Mouse (Mus musculus) intestine, embryonic 14.5 days (tissue): ENCODE results near the gene Arfgef3. TPM values are rescaled to one million over a fixed set of nuclear protein-coding genes. Genes with fewer than 3 reads are reported as not detected.

Experiments
- ATAC-seq: fragments of 200-750 bp; cut with Nextera tagmentation; replicated peaks from 2 replicates; pipeline ENCODE4 v1.8.0; 2017; ENCODE audit warnings: low read depth, moderate number of reproducible peaks, moderate TSS enrichment, moderate library complexity; ENCODE audit not compliant: low FRiP score, low TSS enrichment
- DNase-seq: peaks from one replicate; pipeline ENCODE4 v3.0.0-alpha.2; 2018; ENCODE audit warnings: low spot score
- H3K27ac ChIP-seq: fragments of 300-500 bp; sonication (generic); 2 replicates; pipeline ENCODE4 v1.5.1; 2014; ENCODE audit warnings: low read depth, mild to moderate bottlenecking, control low read depth
- H3K27me3 ChIP-seq: fragments of 300-500 bp; sonication (generic); replicated peaks from 2 replicates; pipeline ENCODE4 v1.6.1; 2014; ENCODE audit warnings: low read length, control low read depth; ENCODE audit not compliant: control insufficient read depth, insufficient read depth
- H3K36me3 ChIP-seq: fragments of 300-500 bp; sonication (generic); 2 replicates; pipeline ENCODE4 v1.6.1; 2014; ENCODE audit warnings: low read length, control low read depth; ENCODE audit not compliant: control insufficient read depth, insufficient read depth
- H3K4me1 ChIP-seq: fragments of 300-500 bp; sonication (generic); replicated peaks from 2 replicates; pipeline ENCODE4 v1.6.1; 2014; ENCODE audit warnings: low read length, control low read depth, mixed read lengths; ENCODE audit not compliant: control insufficient read depth, insufficient read depth
- H3K4me2 ChIP-seq: fragments of 300-500 bp; sonication (generic); 2 replicates; pipeline ENCODE4 v1.6.1; 2014; ENCODE audit warnings: low read length
- H3K4me3 ChIP-seq: fragments of 300-500 bp; sonication (generic); 2 replicates; pipeline ENCODE4 v1.5.1; 2014; ENCODE audit warnings: low read depth, low read length, control low read depth, mixed read lengths
- H3K9ac ChIP-seq: fragments of 300-500 bp; sonication (generic); 2 replicates; pipeline ENCODE4 v1.6.1; 2014; ENCODE audit warnings: mild to moderate bottlenecking, low read length
- H3K9me3 ChIP-seq: fragments of 300-500 bp; sonication (generic); 2 replicates; pipeline ENCODE4 v1.6.1; 2016; ENCODE audit warnings: low read length, control low read depth; ENCODE audit not compliant: control insufficient read depth
- WGBS: fragments of 180-500 bp; shearing (Covaris S2); extraction: QIAGEN DNeasy Blood & Tissue Kit; methylation state at CpG from one replicate; pipeline ENCODE4 v1.1.7; 2014; 5-methylcytosine and 5-hydroxymethylcytosine counted together
- polyA plus RNA-seq: library from polyadenylated mRNA; unstranded; fragments of >200 nt; fragmentation: Nextera tagmentation; extraction: Ambion mirVana; gene quantifications from 2 replicates; pipeline ENCODE4 v1.2.1, GENCODE M21; 2014

The Arfgef3 gene
- polyA plus RNA-seq, 1 experiment from 2014 or later = 3.2 TPM

DNA sequence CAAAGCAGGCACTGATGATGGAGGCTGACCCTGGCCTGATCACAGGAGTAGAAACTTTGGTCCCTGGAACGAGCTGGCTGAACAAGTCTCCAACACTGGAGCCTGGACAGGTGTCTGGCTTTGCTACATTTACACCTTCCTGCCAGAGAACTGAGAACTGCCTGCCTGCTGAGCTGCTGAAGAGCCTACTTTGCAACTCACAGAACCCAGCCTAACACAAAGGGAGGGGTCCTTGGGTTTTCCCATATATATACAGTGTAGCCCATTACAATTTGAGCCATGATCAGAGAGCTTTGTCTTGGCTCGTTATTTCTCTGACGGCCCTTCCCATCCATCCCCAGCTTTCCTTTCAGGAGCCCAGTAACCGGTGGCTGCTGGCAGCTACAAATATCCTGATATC lies 6.3 kb upstream of the Arfgef3 start:
- ATAC-seq (no peak), DNase-seq (no peak)
- 74% methylated on average over 4 of the region's 4 CpGs for WGBS
- Histone ChIP-seq H3K27ac (no peak overlapping the region), H3K9me3 (no peaks in the 10 kb centered on the region), H3K4me2 (no peak overlapping the region), H3K4me1 (no peaks in the 10 kb centered on the region), H3K9ac (no peak overlapping the region), H3K4me3 (no peak overlapping the region), H3K36me3 (no peaks in the 10 kb centered on the region), H3K27me3 (no peaks in the 10 kb centered on the region)

DNA sequence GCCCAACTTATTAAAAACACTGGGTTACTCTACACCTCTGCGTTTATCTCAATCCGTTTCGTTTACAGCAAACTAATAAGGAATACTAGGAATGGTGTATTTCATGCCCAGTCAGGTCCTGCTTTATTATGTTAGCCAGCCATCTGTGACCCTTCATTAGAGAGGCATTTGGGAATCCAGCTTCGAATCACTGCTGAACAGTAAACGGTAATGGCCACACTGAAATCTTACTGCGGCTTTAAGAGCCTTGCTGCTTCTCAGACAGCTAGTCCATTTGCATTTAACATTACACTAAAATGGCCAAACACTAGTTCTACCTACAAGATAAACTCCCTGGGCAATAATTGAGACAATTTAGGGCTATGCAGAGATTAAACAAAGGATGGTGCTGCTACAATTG lies 1.7 kb downstream of the Arfgef3 start:
- H3K27ac ChIP-seq = no peak overlapping the region
- no peak overlapping the region for H3K4me2 ChIP-seq
- no peaks in the 10 kb centered on the region for H3K4me1 ChIP-seq
- DNase-seq (no peak), ATAC-seq (no peak)
- H3K27me3 ChIP-seq = 0 out of 2 replicates have a peak, but pooled peaks cover 6% of the 10 kb centered on the region
- 68% methylated on average over 6 of the region's 6 CpGs for WGBS
- no peaks in the 10 kb centered on the region for H3K9me3 ChIP-seq
- H3K9ac ChIP-seq = no peak overlapping the region
- H3K36me3 ChIP-seq = no peaks in the 10 kb centered on the region
- H3K4me3 ChIP-seq = no peak overlapping the region

DNA sequence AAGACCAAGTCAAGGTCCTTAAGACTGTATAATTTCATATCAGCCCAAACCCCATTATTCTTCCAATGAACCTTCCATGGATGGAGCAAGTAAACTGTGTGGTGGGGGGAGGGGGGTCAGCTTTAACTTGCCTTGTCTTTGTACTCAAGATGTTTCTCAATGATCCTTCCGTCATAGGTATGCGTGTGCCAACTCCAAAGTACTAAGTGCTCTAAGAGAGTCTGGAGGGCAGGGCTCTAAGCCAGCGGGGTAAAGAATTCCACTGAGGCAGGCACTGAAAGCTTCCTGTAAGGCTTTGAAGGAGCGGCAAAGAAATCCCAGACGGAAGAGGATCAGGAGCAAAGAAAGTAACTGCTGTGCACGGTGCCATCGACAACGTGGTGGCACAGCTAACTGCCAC lies 2.7 kb downstream of the Arfgef3 start:
- no peak for DNase-seq
- Histone ChIP-seq H3K27ac (no peak overlapping the region), H3K4me3 (no peak overlapping the region), H3K9ac (no peak overlapping the region), H3K9me3 (no peaks in the 10 kb centered on the region), H3K36me3 (no peaks in the 10 kb centered on the region), H3K4me2 (no peak overlapping the region), H3K4me1 (no peaks in the 10 kb centered on the region), H3K27me3 (0 out of 2 replicates have a peak, but pooled peaks cover 6% of the 10 kb centered on the region)
- ATAC-seq = no peak
- WGBS = 89% methylated on average over 8 of the region's 8 CpGs

DNA sequence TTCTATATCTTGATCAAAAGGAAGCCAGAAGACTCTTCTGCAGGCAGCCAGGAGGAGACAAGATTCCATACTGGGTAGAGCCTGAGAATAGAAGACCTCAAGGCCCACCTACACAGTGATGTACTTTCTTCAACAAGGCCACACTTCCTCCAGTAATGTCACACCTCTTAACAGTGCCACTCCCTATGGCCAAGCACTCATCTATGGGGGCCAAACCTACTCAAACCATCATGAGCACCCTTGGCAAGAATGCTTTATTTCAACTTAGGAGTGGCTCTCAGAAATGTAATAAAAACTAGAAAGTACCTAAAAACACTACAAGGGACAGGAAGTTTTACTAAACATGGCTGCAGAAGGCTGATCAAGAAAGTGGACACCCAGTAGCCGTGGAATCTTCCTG lies 15.2 kb downstream of the Arfgef3 start:
- Histone ChIP-seq H3K9ac (no peak overlapping the region), H3K4me2 (no peak overlapping the region), H3K27ac (no peak overlapping the region), H3K27me3 (no peaks in the 10 kb centered on the region), H3K9me3 (no peaks in the 10 kb centered on the region), H3K4me3 (no peak overlapping the region), H3K4me1 (no peaks in the 10 kb centered on the region), H3K36me3 (no peaks in the 10 kb centered on the region)
- DNase-seq (no peak), ATAC-seq (no peak)
- 89% methylated on average over 1 of the region's 1 CpGs for WGBS

DNA sequence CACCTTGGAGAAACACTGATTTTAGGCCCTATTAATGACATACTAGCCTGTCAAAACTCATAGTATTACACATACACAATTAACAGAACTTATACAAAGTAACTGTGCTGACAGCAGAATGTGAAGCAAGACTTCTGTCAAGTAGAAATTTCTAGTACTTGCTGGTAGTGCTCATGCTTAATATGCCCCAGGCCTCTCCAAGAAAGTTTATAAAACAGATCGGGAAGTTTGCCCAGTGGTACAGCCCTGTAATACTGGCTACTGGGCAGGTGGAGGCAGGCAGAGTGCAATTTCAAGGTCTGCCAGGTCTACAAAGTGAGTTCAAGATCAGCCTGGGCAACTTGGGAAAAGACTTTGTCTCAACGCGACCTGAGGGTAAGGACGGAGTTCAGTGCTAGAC lies 32.3 kb downstream of the Arfgef3 start:
- H3K4me1 ChIP-seq = no peaks in the 10 kb centered on the region
- H3K4me3 ChIP-seq = no peak overlapping the region
- H3K9ac ChIP-seq = no peak overlapping the region
- H3K27ac ChIP-seq = no peak overlapping the region
- 84% methylated on average over 4 of the region's 4 CpGs for WGBS
- no peaks in the 10 kb centered on the region for H3K27me3 ChIP-seq
- ATAC-seq (no peak), DNase-seq (no peak)
- H3K36me3 ChIP-seq = no peaks in the 10 kb centered on the region
- no peaks in the 10 kb centered on the region for H3K9me3 ChIP-seq
- H3K4me2 ChIP-seq = no peak overlapping the region

DNA sequence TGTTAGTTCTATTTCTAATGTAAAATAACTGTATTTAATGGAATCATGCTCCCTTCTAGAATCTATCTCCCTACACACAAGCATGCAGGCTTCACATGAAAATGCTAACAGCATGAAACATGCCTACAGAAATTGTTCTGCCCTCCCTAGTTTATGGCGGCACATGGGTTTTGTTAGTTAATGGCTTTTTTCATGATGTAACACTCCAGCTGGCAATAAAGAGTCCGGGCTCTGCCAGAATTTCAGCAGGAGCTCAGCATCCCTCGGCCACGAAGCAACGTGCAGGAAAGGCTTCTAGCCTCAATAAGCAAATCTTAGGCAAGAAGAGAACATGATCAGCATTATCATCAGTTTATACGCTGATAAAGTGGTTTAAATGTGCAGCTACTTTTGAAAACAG lies 32.8 kb downstream of the Arfgef3 start:
- Histone ChIP-seq H3K27ac (no peak overlapping the region), H3K27me3 (no peaks in the 10 kb centered on the region), H3K36me3 (no peaks in the 10 kb centered on the region), H3K4me3 (no peak overlapping the region), H3K9me3 (no peaks in the 10 kb centered on the region), H3K9ac (no peak overlapping the region), H3K4me1 (no peaks in the 10 kb centered on the region), H3K4me2 (no peak overlapping the region)
- 63% methylated on average over 6 of the region's 6 CpGs for WGBS
- DNase-seq (no peak), ATAC-seq (no peak)

DNA sequence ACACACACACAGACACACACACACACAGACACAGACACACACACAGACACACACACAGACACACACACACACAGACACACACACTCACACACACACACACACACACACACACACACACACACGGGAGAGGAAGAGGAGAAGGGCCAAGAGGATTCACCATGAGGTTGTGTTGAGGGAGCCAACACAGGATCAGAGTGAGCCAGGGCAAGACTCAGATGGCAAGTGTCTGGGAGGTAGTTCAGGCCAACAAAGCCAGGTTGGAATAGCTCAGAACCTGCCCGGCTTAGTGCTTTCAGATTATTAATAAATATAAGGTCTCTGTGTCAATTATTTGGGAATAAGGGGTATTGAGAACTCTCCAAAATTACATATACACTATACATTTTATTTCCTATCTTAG lies 33.9 kb downstream of the Arfgef3 start:
- H3K36me3 ChIP-seq = no peaks in the 10 kb centered on the region
- no peak overlapping the region for H3K27ac ChIP-seq
- no peaks in the 10 kb centered on the region for H3K9me3 ChIP-seq
- H3K9ac ChIP-seq = no peak overlapping the region
- DNase-seq = no peak
- ATAC-seq = no peak
- no peaks in the 10 kb centered on the region for H3K4me1 ChIP-seq
- no peak overlapping the region for H3K4me3 ChIP-seq
- H3K27me3 ChIP-seq = no peaks in the 10 kb centered on the region
- WGBS = 90% methylated on average over 2 of the region's 2 CpGs
- H3K4me2 ChIP-seq = no peak overlapping the region

DNA sequence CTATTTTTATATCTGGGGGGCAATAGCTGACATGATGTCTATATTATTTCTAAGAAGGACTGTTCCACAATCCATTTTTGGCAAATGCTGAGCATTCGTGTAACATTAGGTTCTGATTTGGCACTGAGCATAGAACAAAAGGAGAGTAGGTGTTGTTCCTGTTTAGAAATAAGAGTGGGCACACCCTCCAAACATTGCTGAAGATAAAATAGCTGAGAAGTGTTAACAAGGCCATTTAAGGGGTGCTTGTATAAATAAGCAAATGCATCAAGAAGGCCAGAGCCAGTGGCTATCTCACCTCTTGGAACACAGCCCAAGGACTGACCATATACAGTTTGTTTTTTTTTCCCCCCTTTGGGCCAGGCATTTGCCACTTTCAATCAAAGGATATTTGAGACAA lies 35.1 kb downstream of the Arfgef3 start:
- Histone ChIP-seq H3K4me1 (no peaks in the 10 kb centered on the region), H3K9me3 (no peaks in the 10 kb centered on the region), H3K9ac (no peak overlapping the region), H3K4me3 (no peak overlapping the region), H3K27me3 (no peaks in the 10 kb centered on the region), H3K27ac (no peak overlapping the region), H3K36me3 (no peaks in the 10 kb centered on the region), H3K4me2 (no peak overlapping the region)
- 97% methylated on average over 1 of the region's 1 CpGs for WGBS
- DNase-seq = no peak
- ATAC-seq = no peak

DNA sequence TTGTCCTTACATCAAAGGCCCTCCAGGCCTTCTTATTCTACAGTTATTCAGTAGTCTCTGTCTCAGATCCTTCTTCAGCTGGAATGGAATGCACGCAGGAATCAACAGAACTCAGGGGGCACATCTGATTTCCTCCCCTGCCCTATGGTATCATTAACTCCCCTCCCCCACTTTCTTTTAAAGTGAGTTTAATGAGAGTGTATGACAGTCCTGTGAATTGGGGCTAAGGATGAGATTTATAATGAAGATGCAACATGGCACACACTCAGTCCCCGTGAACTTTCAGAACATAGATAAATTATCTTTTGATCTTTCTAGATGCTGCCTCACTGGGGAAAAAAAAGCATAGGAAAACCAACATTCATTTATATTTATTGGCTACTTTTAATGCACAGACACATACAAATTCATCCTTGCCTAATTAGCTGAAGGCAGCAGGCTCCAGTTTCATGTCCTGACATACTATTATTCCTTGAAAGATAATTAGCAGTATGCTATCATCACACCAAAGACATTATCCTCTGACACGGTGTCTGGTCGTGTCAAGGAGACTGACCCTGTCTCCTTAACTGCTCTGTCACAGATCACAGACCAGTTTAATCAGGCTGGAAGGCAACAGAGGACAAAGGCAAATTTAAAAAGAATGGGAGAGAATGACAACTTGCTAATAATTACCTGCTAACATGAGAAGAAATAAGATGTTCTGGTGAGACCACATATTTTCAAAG lies 39.2 kb downstream of the Arfgef3 start:
- WGBS = 63% methylated on average over 4 of the region's 4 CpGs
- Histone ChIP-seq H3K4me2 (no peak overlapping the region), H3K9ac (no peak overlapping the region), H3K9me3 (no peaks in the 10 kb centered on the region), H3K27me3 (no peaks in the 10 kb centered on the region), H3K4me3 (no peak overlapping the region), H3K27ac (no peak overlapping the region), H3K36me3 (no peaks in the 10 kb centered on the region), H3K4me1 (no peaks in the 10 kb centered on the region)
- ATAC-seq = no peak
- DNase-seq = no peak
